Mouse (Mus musculus) limb, embryonic 12.5 days (tissue): ENCODE results near the gene Exosc10. TPM values are rescaled to one million over a fixed set of nuclear protein-coding genes. Genes with fewer than 3 reads are reported as not detected.

ENCODE experiments used
- ATAC-seq: fragments of 200-750 bp; cut with Nextera tagmentation; 2 replicates; pipeline ENCODE4 v1.8.0; 2017; ENCODE audit warnings: low read depth, moderate TSS enrichment; ENCODE audit not compliant: insufficient number of reproducible peaks, insufficient read depth, low FRiP score, low TSS enrichment
- H3K27ac ChIP-seq: fragments of 300-500 bp; sonication (generic); 2 replicates; pipeline ENCODE4 v1.5.1; 2016; ENCODE audit warnings: mild to moderate bottlenecking, moderate library complexity
- H3K27me3 ChIP-seq: fragments of 300-500 bp; sonication (generic); 2 replicates; pipeline ENCODE4 v1.6.1; 2016; ENCODE audit warnings: mild to moderate bottlenecking, moderate library complexity
- H3K36me3 ChIP-seq: fragments of 300-500 bp; sonication (generic); 2 replicates; pipeline ENCODE4 v1.6.1; 2016; ENCODE audit warnings: mild to moderate bottlenecking, moderate library complexity
- H3K4me1 ChIP-seq: fragments of 300-500 bp; sonication (generic); replicated peaks from 2 replicates; pipeline ENCODE4 v1.6.1; 2016
- H3K4me2 ChIP-seq: fragments of 300-500 bp; sonication (generic); 2 replicates; pipeline ENCODE4 v1.6.1; 2016; ENCODE audit warnings: mild to moderate bottlenecking, moderate library complexity
- H3K4me3 ChIP-seq: fragments of 300-500 bp; sonication (generic); replicated peaks from 2 replicates; pipeline ENCODE4 v1.5.1; 2016; ENCODE audit warnings: mild to moderate bottlenecking
- H3K9ac ChIP-seq: fragments of 300-500 bp; sonication (generic); replicated peaks from 2 replicates; pipeline ENCODE4 v1.6.1; 2016; ENCODE audit warnings: mild to moderate bottlenecking, moderate library complexity
- H3K9me3 ChIP-seq: fragments of 300-500 bp; sonication (generic); 2 replicates; pipeline ENCODE4 v1.6.1; 2016; ENCODE audit warnings: mild to moderate bottlenecking, moderate library complexity
- WGBS: fragments of 180-500 bp; shearing (Covaris S2); methylation state at CpG from one replicate; pipeline ENCODE4 v1.1.7; 2016; 5-methylcytosine and 5-hydroxymethylcytosine counted together
- polyA plus RNA-seq: library from polyadenylated mRNA; unstranded; fragments of >200 nt; fragmentation: Nextera tagmentation; extraction: Ambion mirVana; gene quantifications from 2 replicates; pipeline ENCODE4 v1.2.1, GENCODE M21; 2016

Gene Exosc10
- polyA plus RNA-seq, result 110 and 113 TPM in 2 replicates

DNA sequence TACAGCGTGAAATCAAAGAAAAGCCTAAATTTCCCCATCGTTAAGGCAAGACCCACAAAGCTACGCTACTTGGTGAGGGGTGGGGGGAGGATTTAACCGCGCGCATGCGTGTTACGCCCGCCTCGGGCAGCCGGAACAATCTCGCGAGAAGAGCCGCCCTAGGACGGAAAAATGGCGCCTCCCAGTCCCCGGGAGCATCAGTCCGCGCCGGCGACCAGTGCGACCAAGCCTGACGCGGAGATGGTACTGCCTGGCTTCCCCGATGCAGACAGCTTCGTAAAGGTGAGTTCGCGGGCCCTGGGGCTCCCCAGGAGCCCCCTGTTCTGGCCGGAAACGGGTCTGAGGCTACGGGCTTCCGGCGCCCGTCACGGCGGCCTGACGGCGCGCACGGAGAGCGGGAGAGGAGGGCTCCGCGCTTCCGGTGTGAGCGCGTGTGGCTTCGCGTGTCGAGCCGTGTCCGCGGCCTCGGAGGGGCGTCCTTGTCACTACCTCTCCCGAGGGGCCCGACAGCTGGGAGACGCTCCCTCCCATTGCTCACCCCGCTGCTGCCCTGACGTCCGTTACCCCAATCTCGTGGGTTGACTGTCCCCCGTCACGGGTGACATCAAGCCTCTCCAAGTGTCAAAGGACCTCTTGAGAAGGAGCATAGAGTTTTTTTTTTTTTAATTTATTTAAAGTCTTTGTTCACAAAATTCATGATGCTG lies at the start of gene Exosc10:
Exosc10 (plus strand) TSS at position 133 of the 704 bp plus-strand sequence.
- WGBS, result under 1% methylated on average over 63 of the region's 63 CpGs
- peak within 1 kb of the TSS; percentile 82 for H3K4me3 ChIP-seq
- peak; percentile 90 for ATAC-seq
- H3K4me2 ChIP-seq, result peak within 1 kb of the TSS; percentile 68
- H3K9ac ChIP-seq, result peak within 1 kb of the TSS; percentile 95
- H3K9me3 ChIP-seq, result no peaks in the 10 kb centered on the region
- no peaks in the 10 kb centered on the region for H3K27me3 ChIP-seq
- peak within 1 kb of the TSS; percentile 95 for H3K27ac ChIP-seq
- peaks cover 72% of the 10 kb centered on the region for H3K36me3 ChIP-seq
- H3K4me1 ChIP-seq, result 0 out of 2 replicates have a peak, but pooled peaks cover 5% of the 10 kb centered on the region

DNA sequence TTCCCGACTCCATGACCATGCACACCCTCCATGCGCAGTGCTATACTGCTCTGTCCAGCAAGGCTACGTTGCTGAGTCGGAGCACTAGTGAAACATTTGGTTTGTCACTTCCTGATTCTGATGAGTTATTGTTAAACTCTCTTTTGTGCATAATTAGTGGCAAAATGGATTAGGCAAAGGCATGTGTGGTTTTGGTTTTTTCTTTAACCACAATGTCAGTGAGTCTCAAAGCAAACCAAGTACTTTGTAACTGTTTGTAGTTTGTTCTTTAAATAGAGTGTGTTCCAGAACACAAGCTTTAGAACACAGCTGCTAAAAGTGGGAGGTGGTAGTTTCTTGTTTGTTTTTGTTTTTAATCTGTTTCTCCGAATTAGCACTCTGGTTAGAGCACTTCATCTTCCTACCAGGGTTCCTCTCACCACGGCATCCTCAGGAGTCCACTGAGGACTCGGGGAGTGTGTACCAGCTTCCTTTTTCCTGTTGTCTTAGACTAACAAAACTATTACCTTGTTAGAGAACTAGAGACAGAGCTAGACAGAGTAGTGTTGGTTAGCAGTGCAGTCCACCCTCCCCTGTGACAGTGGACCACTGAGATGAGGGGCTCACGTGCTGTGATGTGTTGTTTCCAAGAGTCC lies 48.7 kb upstream of the Exosc10 start:
- Histone ChIP-seq H3K36me3 (peaks cover 61% of the 10 kb centered on the region), H3K4me2 (no peak overlapping the region), H3K27ac (no peak overlapping the region), H3K4me3 (no peak overlapping the region), H3K27me3 (no peaks in the 10 kb centered on the region), H3K4me1 (peaks cover 20% of the 10 kb centered on the region), H3K9ac (no peak overlapping the region), H3K9me3 (no peaks in the 10 kb centered on the region)
- 86% methylated on average over 8 of the region's 8 CpGs for WGBS
- ATAC-seq, result no peak

- no peaks in the 10 kb centered on the region for H3K9me3 ChIP-seq
- H3K36me3 ChIP-seq, result peaks cover 68% of the 10 kb centered on the region
- WGBS, result 81% methylated on average over 4 of the region's 4 CpGs
- H3K27ac ChIP-seq, result no peak overlapping the region
- no peaks in the 10 kb centered on the region for H3K27me3 ChIP-seq
- no peak overlapping the region for H3K4me2 ChIP-seq
- ATAC-seq, result no peak
- no peak overlapping the region for H3K4me3 ChIP-seq
- H3K9ac ChIP-seq, result no peak overlapping the region
- H3K4me1 ChIP-seq, result peaks cover 17% of the 10 kb centered on the region
Observed at GRCm38 (mm10) chr4:148510691-148511090, 47.5 kb upstream of the Exosc10 start.

DNA sequence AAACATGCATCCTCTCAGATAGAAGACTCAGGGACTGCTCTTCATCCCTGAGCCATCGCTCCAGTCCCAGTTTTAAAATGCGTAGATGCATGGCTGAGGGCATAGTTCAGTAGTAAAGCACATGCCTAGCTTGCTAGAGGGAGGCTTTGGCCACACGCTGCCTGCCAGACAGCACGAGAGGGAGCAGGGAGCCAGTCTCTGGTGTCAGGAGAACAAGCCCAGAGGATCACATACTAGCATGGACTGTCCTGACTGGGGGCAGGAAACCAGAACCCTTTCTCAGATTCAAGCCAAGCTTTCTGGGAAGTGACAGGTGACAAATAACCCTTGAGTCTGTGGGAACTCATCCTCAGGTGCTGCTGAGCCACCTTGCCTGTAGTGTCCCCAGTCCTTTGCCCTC lies 46.9 kb upstream of the Exosc10 start:
- Histone ChIP-seq H3K9ac (no peak overlapping the region), H3K4me3 (no peak overlapping the region), H3K4me1 (peaks cover 17% of the 10 kb centered on the region), H3K27me3 (no peaks in the 10 kb centered on the region), H3K9me3 (no peaks in the 10 kb centered on the region), H3K36me3 (peaks cover 68% of the 10 kb centered on the region), H3K4me2 (no peak overlapping the region), H3K27ac (no peak overlapping the region)
- ATAC-seq, result no peak
- 93% methylated on average over 4 of the region's 4 CpGs for WGBS

- 74% methylated on average over 6 of the region's 6 CpGs for WGBS
- ATAC-seq, result no peak
Observed at GRCm38 (mm10) chr4:148513021-148513559, 45.1 kb upstream of the Exosc10 start.

GRCm38 (mm10) chr4:148515313-148515712 lies 42.9 kb upstream of the Exosc10 start:
- no peak for ATAC-seq
- Histone ChIP-seq H3K27ac (no peak overlapping the region), H3K9me3 (no peaks in the 10 kb centered on the region), H3K9ac (no peak overlapping the region), H3K4me3 (no peak overlapping the region), H3K4me1 (peaks cover 6% of the 10 kb centered on the region; the same call in 1 of the 2 replicates), H3K27me3 (no peaks in the 10 kb centered on the region), H3K4me2 (no peak overlapping the region), H3K36me3 (peaks cover 92% of the 10 kb centered on the region)
- 92% methylated on average over 2 of the region's 2 CpGs for WGBS

More at GRCm38 (mm10) chr4:148513021-148513559, 45.1 kb upstream of the Exosc10 start:
- Histone ChIP-seq H3K27me3 (no peaks in the 10 kb centered on the region), H3K36me3 (peaks cover 80% of the 10 kb centered on the region), H3K4me1 (peaks cover 7% of the 10 kb centered on the region; the same call in 1 of the 2 replicates), H3K9me3 (no peaks in the 10 kb centered on the region), H3K4me3 (no peak overlapping the region), H3K27ac (no peak overlapping the region), H3K4me2 (no peak overlapping the region), H3K9ac (no peak overlapping the region)

- Histone ChIP-seq H3K9ac (no peak overlapping the region), H3K27ac (no peak overlapping the region; the same call in 1 of the 2 replicates), H3K4me3 (no peak overlapping the region), H3K4me2 (no peak overlapping the region), H3K36me3 (peaks cover 91% of the 10 kb centered on the region), H3K4me1 (no peaks in the 10 kb centered on the region), H3K27me3 (no peaks in the 10 kb centered on the region), H3K9me3 (no peaks in the 10 kb centered on the region)
- WGBS, result 54% methylated on average over 4 of the region's 4 CpGs
- no peak for ATAC-seq
Observed at GRCm38 (mm10) chr4:148517809-148518208, 40.4 kb upstream of the Exosc10 start.

DNA sequence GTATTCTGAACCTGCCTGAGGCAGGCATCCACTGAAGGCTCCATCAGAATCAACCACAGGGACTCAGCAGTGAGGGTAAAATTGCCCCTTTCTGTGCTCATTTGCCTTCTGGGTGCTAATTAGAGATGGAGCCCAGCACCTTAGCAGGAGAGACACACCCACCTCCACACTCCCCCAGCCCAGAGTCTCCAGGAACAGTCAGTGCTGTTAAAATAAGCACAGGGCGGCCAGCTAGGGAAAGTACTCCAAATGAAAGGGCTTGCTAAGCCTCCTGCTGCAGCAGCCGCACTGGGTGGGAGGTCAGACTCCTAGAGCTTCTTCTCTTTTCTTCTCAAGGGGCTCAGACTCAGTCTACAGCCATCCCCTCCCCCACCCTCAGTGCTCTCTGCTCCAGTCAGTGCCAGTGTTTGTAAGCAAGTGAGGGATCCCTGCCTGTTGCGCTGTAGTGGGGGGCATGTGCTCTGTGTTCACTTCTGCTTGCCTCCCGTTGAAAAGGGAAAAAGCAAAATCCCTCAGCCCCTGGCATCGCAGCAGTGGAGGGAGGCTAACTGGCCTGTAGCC lies 39.9 kb upstream of the Exosc10 start:
- H3K9me3 ChIP-seq, result no peaks in the 10 kb centered on the region
- H3K9ac ChIP-seq, result no peak overlapping the region
- ATAC-seq, result no peak
- H3K27ac ChIP-seq, result no peak overlapping the region; the same call in 1 of the 2 replicates
- H3K4me3 ChIP-seq, result no peak overlapping the region
- no peak overlapping the region for H3K4me2 ChIP-seq
- H3K27me3 ChIP-seq, result no peaks in the 10 kb centered on the region
- peaks cover 91% of the 10 kb centered on the region for H3K36me3 ChIP-seq
- H3K4me1 ChIP-seq, result no peaks in the 10 kb centered on the region
- WGBS, result 31% methylated on average over 5 of the region's 5 CpGs

DNA sequence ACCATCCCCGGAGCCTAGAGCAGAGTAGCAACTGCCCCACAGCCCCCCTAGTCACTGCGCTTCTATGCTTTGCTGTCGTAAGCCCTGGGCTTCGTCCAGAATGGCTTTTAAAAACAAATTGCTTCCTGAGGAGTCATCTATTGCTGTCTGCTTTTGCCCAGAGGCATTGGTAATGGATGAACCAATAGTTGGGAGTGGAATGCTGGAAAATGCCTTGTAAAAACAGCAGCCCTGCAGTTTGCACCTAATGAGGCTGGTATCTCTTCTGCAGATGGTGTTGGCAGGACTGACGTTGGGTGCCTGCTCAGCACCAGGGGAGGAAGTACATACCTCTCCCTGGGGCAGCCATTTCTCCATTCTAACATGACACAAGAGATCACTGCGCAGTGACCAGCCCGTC lies 34.7 kb upstream of the Exosc10 start:
- 65% methylated on average over 7 of the region's 7 CpGs for WGBS
- Histone ChIP-seq H3K4me3 (no peak overlapping the region), H3K27me3 (no peaks in the 10 kb centered on the region), H3K36me3 (peaks cover 93% of the 10 kb centered on the region), H3K4me1 (no peaks in the 10 kb centered on the region), H3K9ac (no peak overlapping the region), H3K4me2 (no peak overlapping the region), H3K27ac (peak overlapping the region; percentile 18; the same call in 1 of the 2 replicates), H3K9me3 (no peaks in the 10 kb centered on the region)
- ATAC-seq, result no peak

GRCm38 (mm10) chr4:148527158-148527910 lies 30.9 kb upstream of the Exosc10 start:
- Histone ChIP-seq H3K36me3 (peaks cover 95% of the 10 kb centered on the region), H3K4me2 (no peak overlapping the region), H3K27me3 (no peaks in the 10 kb centered on the region), H3K9ac (no peak overlapping the region), H3K27ac (no peak overlapping the region), H3K9me3 (no peaks in the 10 kb centered on the region), H3K4me3 (no peak overlapping the region), H3K4me1 (no peaks in the 10 kb centered on the region)
- ATAC-seq, result no peak
- 85% methylated on average over 10 of the region's 10 CpGs for WGBS

- no peak for ATAC-seq
Observed at GRCm38 (mm10) chr4:148530351-148530750, 27.9 kb upstream of the Exosc10 start.

More at GRCm38 (mm10) chr4:148530351-148530750, 27.9 kb upstream of the Exosc10 start:
- Histone ChIP-seq H3K9me3 (no peaks in the 10 kb centered on the region), H3K36me3 (peaks cover 93% of the 10 kb centered on the region), H3K27ac (no peak overlapping the region), H3K4me1 (no peaks in the 10 kb centered on the region), H3K4me3 (no peak overlapping the region), H3K27me3 (no peaks in the 10 kb centered on the region), H3K4me2 (no peak overlapping the region), H3K9ac (no peak overlapping the region)
- 94% methylated on average over 5 of the region's 5 CpGs for WGBS
